Mouse (Mus musculus): ENCODE measurements at regions not wholly inside any gene's neighbourhood (a gene's known extent, or its start where the extent isn't known, plus 50 kb on each side); places are given as distances from the start of the nearest gene placed in this dataset.

DNA sequence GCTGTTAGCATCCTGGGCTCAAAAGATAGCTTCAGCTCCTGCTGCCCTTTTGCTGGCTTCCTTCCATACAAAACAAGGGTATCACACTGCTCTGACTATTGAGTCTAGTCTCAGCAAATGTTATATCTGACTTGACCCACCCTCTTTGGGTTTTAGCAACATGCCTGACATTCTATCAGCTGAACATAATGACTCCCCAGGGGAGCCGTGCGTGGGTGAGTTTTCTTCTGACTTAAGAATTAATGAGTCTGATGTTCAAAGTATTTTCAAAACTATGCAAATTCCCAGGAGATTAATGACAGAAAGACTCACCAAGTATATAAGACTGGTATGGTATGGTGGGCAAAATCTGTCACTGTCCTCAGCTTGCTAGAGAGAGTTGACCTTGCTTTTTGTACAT lies 159.0 kb downstream of the Pmp22 start:
- DNase-seq (ENCODE audit: low spot score in 2 of 2): no peak

- DNase-seq (ENCODE audit: low spot score in 2 of 2): no peak
Observed at GRCm38 (mm10) chr11:63290618-63291017, 161.8 kb downstream of the Pmp22 start.

DNA sequence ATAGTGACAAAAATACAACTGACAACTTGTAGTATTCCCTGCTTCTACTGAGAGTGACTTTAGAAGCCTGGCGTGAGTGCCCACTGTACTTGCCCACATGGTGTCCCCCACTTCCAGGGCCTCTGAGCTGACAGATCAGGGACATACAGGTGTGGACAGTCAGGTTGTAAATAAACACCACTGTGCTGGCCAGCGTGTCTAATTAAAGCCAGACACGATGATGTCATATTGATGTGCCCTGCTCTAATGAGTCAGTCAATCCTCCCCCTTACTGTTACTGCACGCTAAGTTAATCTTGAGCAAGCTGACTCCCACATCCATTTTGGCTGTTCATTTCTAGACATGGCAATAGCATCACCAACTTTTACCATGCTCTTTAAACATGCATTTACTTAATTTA lies 164.7 kb downstream of the Pmp22 start:
- DNase-seq (ENCODE audit: low spot score in 2 of 2): no peak

GRCm38 (mm10) chr11:63294476-63294875 lies 165.7 kb downstream of the Pmp22 start:
- DNase-seq (ENCODE audit: low spot score in 2 of 2): no peak

DNA sequence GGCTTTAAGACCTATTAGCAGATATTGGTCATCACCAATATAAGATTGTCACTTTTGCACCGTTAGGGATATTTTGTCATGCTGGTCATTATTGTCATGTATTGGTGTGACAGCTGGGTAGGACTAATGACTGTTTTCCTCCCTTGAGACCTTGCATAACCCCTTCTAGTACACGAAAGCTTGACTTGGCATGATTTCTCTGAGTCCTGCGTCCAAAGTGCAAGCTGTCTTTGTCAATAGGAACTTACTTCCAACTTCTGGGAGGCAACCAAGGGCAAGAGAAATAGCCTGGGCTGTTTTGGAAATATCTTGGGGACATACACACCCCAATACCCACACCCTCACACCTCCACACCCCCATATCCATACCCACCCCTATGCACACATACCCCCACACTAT lies 167.7 kb downstream of the Pmp22 start:
- no peak for DNase-seq (ENCODE audit: low spot score in 2 of 2)

DNA sequence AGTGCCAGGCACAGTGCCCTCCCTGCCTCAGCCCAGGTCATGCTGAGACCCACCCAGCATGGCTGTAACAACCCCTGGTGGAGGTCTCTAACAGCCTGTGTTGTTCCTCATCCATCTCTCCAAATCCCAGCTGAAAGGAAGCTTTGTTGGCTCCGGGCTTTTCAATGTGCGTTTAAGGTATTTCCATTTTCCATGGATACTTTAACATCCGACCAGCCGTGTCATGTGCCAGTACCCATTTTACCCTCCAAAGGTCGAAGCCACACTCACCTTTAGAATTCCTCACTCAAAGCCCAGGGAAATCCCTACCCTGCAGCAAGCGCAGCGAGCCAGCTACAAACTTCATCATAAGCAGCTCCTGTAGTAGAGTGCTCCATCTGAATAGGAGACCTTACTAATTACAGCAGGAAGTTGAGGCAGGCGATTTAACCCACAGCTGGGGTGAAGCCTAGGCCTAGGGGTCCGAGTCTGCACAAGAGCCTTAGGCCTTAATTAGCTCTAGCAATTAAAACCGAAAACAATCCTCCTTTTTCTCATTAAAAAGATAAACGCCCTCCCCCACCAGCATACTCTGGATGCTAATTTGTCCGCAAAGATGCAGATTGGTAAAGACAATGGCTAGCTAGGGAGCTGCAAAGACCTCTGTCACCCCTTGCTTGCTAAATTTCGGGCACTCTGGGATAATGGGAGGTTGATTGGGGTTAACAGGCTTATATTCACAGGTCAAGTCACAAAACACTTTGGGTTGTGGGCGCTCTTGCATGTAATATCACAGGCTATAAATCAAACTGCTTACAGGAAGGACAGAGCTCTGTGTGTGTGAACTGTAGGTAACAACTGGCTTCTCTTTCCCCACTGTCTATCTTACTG lies 171.2 kb downstream of the Pmp22 start:
- no peak for DNase-seq (ENCODE audit: low spot score in 2 of 2)

DNA sequence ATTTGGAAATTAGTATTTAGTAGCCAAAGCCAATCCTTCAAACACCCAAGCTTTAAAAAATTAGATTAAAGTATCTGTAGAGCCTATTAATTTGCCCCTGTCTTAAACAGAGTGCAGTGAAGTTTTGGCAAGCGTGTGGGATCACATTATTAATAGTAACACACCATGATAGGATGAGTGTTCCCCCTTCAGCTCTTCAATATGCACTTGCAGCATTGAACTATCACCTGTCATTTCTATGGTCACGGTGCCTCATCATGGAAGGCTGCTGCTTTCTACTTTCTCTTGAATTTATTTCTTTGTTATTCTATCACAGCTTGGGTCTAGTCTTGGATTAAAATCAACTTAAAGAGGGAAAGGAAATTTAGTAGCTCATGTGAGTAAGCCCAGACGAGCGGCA lies 196.4 kb downstream of the Pmp22 start:
- no peak for DNase-seq (ENCODE audit: low spot score in 2 of 2)

DNA sequence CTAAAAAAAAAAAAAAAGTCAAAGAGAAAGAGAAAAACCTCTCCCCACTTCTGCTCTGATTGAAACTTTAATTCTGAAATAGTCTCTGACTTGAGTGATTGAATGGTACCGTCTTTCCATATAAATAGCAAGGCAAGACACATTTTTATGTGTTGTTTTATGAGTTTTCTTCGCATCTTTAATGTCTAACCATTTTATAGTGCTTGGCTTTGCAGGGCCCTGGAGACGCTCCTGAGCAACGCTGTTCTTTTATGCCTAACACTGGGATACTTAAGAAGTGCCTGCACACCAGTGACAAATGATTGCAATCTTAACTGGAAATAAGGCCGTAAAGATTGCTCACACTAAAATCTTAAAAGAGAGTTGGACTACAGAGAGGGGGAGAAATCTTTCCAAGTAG lies 198.1 kb downstream of the Pmp22 start:
- DNase-seq (ENCODE audit: low spot score in 2 of 2): no peak

- no peak for DNase-seq (ENCODE audit: low spot score in 2 of 2)
Observed at GRCm38 (mm10) chr11:63337503-63337902, 208.7 kb downstream of the Pmp22 start.

DNA sequence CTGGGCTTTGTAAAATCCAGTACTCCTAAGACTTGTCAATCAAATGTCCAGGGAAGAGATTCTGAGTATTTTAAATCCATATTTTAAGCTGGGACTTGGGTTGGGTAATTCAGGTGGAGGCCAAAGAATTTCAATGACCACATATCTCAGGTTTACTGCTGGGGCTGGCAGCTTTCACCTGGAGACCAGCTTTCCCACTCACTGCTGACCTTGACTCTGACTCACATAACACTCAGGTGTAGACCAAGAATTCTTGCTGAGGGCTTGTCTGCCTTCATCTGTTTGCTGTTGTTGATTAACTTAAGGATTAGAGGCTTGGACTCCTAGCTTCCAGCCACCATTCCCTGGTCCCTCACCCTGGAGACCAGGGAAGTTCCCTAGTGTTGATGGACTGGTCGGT lies 209.5 kb downstream of the Pmp22 start:
- no peak for DNase-seq (ENCODE audit: low spot score in 2 of 2)

DNA sequence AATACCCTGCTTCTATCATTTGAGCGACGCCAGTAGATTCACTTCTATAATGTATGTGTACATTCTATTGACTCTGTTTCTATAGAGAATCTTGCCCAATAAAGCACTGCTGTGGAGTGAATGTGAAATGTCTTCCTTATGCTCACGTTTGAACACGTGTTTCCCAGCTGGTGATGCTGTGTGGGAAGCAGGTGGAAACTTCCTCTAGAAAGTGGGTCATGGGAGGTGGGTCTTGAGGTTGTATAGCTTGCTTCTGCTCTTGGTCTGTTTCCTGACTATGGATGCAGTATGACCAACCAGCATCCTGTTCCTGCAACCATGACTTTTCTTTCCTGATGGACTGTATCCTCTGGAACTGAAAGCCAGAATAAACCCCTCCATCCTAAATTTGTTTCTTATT lies 216.9 kb downstream of the Pmp22 start:
- DNase-seq (ENCODE audit: low spot score in 2 of 2): no peak

GRCm38 (mm10) chr11:63350123-63350696 lies 221.4 kb downstream of the Pmp22 start:
- no peak for DNase-seq (ENCODE audit: low spot score in 2 of 2)

DNA sequence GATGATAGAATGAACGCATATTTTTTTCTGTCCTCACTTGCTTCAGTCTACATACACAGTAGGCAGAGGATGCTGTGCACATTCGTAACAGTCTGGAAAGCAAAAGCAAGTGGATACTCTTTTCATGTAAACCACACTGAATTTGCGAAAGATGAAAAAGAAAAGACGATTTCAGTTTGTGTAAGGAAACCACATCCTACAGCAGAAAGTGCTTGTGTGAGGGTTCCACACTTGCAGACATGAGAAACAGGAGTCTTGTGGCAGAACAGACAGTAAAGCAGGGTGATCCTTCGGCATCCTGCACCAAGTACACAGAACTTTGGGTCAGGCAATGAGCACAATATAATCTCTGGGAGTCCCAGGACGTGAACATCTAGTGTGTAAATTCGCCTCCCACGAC lies 223.2 kb downstream of the Pmp22 start:
- no peak for DNase-seq (ENCODE audit: low spot score in 2 of 2)

GRCm38 (mm10) chr11:63352990-63353389 lies 224.2 kb downstream of the Pmp22 start:
- no peak for DNase-seq (ENCODE audit: low spot score in 2 of 2)

GRCm38 (mm10) chr11:63353671-63354070 lies 224.9 kb downstream of the Pmp22 start:
- DNase-seq (ENCODE audit: low spot score in 2 of 2): no peak

DNA sequence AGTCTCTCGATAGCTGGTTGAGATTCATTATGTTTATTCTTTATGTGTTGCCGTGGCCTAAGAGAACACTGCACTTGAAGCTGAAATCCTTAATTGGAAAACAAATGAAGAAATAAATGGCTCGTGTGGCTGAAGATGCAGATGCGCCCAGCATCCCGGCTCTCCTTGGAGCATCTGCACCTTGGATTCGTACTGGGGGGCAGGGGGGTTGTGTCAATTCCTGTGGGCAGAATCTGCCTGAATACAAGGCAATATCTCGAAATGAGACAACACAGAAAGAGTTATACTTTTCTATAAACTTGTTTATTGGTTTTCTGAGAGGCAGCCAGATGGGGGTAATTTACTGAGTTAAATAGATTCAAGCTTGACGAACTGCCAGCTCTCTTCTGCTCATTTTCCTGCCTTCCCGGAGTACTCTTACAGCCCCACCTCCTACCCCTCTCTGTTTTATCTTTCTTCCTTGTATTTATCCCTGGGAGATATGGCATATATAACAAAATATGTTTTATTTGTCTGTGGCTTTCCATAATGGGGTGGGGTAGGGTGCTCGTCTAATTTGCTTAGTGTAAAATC lies 229.1 kb downstream of the Pmp22 start:
- DNase-seq (ENCODE audit: low spot score in 2 of 2): no peak

DNA sequence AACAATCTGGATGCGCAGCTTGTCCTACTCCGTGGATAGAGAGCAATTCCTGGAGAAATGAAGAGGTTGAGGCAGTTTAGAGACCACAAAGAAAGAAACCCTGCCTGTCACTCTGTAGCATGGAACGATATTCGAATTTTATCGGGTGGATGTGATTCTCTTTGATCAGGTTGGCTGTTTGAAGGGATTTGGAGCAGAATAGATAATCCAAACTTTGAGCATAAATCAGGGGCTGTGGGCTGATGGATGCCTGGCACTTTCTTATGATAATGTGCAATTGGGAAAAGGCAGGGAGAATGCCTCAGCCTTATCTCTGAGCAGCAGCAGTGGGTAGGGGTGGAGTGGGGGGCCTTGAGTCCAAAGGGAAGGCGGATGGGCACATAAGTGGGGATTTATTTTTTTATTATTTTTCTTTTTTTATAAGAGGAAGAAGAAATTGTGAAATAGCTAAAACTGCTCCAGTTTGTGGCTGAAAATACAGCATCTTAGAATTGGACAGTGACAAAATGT lies 239.0 kb downstream of the Pmp22 start:
- DNase-seq (ENCODE audit: low spot score in 2 of 2): no peak

- no peak for DNase-seq (ENCODE audit: low spot score in 2 of 2)
Observed at GRCm38 (mm10) chr11:63369475-63369874, 240.7 kb downstream of the Pmp22 start.

DNA sequence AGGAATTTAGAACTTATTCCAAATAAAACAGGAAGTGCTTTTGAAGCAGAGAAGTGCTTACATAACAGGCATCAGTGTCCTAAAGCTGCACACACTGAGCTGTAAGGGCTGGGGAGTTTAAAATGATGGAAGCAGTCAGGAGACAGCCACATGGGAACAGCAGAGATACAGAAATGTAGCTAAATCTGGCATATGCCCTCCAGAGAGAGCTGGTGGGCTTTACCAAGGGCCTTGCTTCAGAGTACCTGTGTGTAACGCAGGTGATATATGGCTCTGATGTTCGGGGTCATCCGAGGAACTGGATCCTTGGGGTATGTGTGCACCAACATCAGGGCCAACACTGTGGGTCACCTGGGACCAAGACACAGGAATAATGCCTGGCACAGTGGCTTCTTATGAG lies 247.5 kb downstream of the Pmp22 start:
- DNase-seq (ENCODE audit: low spot score in 2 of 2): no peak

DNA sequence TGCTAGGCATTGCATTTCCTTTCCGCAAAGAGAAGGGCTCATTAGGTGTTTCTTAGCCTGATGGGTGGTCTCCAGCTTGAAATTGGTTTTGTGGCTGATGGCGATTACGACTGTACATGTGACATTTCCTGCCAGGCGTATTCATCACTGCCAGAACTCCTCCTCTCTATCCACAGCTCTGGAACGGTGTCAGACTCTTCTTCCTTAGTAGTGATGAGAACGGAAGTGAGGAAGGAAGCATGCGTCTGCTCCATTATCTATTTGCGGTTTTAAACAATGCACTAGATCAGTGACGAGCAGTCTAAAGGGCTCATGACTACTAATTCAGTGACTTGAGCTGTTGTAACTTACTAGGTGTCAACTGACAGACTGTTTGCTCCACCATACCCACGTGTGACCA lies 248.2 kb downstream of the Pmp22 start:
- DNase-seq (ENCODE audit: low spot score in 2 of 2): no peak

DNA sequence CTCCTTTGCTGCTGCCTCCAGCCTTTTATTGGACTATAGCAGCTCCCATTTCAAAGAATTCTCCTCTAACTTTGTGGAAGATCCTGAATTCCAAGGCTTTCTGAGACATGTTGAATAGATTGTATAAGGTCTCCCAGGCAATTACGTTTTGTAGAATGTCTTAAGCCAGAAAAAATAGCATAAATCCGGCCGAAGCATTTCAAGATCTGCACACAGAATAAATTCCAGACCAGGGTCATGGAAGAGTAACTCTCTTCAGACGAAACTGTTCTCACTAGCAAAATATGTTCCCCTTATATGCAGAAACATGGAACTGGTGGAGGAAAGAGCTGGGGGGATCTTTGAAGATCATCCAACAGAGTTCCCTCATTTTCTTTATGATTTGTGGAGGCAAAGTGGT lies 259.5 kb downstream of the Pmp22 start:
- no peak for DNase-seq (ENCODE audit: low spot score in 2 of 2)

DNA sequence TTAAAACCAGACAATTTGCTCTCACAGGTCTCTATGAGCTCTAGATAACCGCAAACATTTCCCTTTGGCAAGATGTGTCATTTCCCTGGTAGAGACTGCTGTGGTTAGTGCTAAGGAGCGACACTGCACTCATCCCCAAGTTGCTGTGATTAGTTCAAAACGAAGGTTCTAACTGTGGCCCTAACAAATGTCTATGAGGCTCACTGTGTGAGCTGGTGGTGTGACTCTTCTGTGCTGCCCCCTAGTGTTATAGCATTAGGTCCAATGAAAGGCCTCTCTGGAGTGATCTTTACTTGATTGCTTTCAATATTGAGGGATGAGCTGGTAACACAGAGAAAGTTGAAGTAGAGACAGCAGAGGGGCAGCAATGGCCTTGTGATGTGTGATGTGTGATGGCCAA lies 262.7 kb downstream of the Pmp22 start:
- no peak for DNase-seq (ENCODE audit: low spot score in 2 of 2)

GRCm38 (mm10) chr11:63392378-63392777 lies 263.6 kb downstream of the Pmp22 start:
- no peak for DNase-seq (ENCODE audit: low spot score in 2 of 2)
